Mouse (Mus musculus): ENCODE results near the gene Ccdc9. TPM values are rescaled to one million over a fixed set of nuclear protein-coding genes. Genes with fewer than 3 reads are reported as not detected.
A peak's percentile ranks its signal among the peaks of the same experiment; 100 is the strongest.

Ccdc9 gene
- total and polyA plus RNA-seq, 3 experiments: 32.0 to 81.0 (median 47.6) TPM

DNA sequence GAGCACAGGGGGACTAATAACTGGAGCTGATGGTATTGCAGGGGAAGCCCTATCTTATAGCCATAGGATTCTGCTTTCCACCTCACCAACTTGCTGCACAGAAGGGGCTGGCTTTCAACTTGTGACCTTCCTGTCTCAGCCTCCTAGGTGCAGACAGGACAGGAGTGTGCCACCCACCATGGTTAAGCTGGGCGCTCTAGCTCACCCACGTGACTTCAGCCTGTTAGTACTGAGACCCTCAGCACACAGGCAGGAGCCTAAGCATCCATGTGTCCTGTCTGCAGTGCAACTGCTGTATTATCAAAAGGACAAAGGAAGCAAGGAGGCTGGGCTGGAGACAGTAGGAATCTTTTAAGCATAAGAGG lies 40.0 kb upstream of the Ccdc9 start:
- Histone ChIP-seq H3K4me3 (replicated peaks in 1 of 3; ENCODE audit: low read depth in 2 of 3, low read length in 2 of 3, poor library complexity in 1 of 3) (no peak overlapping the region), H3K36me3 (replicated peaks in 1 of 2; ENCODE audit: control insufficient read depth in 1 of 2, insufficient read depth in 1 of 2, low read length in 1 of 2) (peaks cover 45 to 86% of the 10 kb centered on the region in 2 experiments), H3K4me2 (ENCODE audit: insufficient read depth, low read depth, poor library complexity, severe bottlenecking) (no peak overlapping the region), H3K27ac (ENCODE audit: insufficient read depth, low read depth) (peak overlapping the region; percentile 62), H3K4me1 (ENCODE audit: control insufficient read depth in 1 of 2, insufficient read depth in 2 of 2) (peaks cover 6 to 12% of the 10 kb centered on the region in 2 experiments), H3K27me3 (replicated peaks) (no peaks in the 10 kb centered on the region), H3K79me2 (replicated peaks; ENCODE audit: control insufficient read depth, extremely low read depth, insufficient read depth, poor library complexity, severe bottlenecking) (no peaks in the 10 kb centered on the region), H3K9me3 (replicated peaks; ENCODE audit: low read length) (no peaks in the 10 kb centered on the region), H3K9ac (ENCODE audit: insufficient read depth, low read depth) (no peak overlapping the region)
- dilution Hi-C loops (cut with MboI; ENCODE audit: extremely low pct_ligation_motif_present, extremely low pct_unique_long_range_greater_than_20kb, low sequenced_read_pairs): no loop called here
- TF ChIP-seq NELFE (IDR thresholded peaks at IDR 0.05; ENCODE audit: low read depth, low read length) (no peak), ZMIZ1 (IDR thresholded peaks at IDR 0.05; ENCODE audit: low read depth, low read length) (no peak), GABPA (IDR thresholded peaks at IDR 0.05; ENCODE audit: insufficient replicate concordance, low read depth, low read length) (no peak), JUN (IDR thresholded peaks at IDR 0.05; ENCODE audit: insufficient read depth, low read depth, low read length) (no peak), SMC3 (IDR thresholded peaks at IDR 0.05; ENCODE audit: low read depth, low read length) (no peak), TCF12 (IDR thresholded peaks at IDR 0.05; ENCODE audit: low read depth, low read length) (no peak), ZKSCAN1 (IDR thresholded peaks at IDR 0.05; ENCODE audit: borderline replicate concordance, low read depth, low read length) (no peak), CTCF (conservative IDR thresholded peaks at IDR 0.05 in 1 of 2, IDR thresholded peaks at IDR 0.05 in 1 of 2; ENCODE audit: low read depth in 2 of 2, low read length in 2 of 2) (no peak), BHLHE40 (IDR thresholded peaks at IDR 0.05; ENCODE audit: low read depth, low read length) (no peak)
- in situ Hi-C loops (cut with MboI; ENCODE audit: low pct_ligation_motif_present, low pct_unique_long_range_greater_than_20kb, low sequenced_read_pairs): loop anchor here (5.0 kb wide), 1 partner anchor 34 kb away; no protein-coding TSS in a partner anchor
- DNase-seq (ENCODE audit: extremely low read depth): no peak

DNA sequence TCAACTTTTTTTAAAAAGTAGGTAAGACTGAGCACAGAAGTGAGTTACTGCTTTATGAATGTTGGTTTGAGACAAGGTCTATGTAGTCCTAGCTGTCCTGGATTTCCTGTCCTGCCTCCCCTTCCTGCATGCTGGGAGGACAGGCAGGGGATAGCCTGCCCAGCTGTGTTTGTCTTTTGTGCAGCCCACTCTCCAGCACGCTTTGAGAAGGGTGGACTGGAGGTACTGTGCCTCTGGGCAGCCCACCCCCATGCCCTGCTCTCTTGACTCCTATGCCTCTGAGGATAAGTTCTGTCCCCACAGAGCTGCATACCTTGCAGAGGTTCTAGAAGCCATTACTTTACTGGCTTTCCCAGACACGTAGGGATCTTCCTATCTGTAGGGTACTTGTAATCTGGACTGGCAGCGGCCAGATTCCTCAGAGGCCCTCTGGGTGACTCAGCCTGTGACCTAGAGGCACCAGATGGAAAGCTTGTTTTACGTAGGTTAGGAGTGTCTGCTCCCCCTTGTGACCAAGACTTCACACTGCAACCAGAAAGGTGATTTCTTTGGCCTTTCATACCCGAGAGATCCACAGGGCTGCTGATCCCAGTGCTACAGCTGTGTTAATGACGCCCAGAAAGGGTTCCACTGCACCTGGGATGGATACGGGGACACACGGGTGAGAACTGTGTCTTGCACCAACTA lies 39.5 kb upstream of the Ccdc9 start:
- Histone ChIP-seq H3K9me3 (replicated peaks; ENCODE audit: low read length) (no peaks in the 10 kb centered on the region), H3K27ac (ENCODE audit: insufficient read depth, low read depth) (peak overlapping the region; percentile 69), H3K27me3 (replicated peaks) (no peaks in the 10 kb centered on the region), H3K36me3 (replicated peaks in 1 of 2; ENCODE audit: control insufficient read depth in 1 of 2, insufficient read depth in 1 of 2, low read length in 1 of 2) (peaks cover 41 to 82% of the 10 kb centered on the region in 2 experiments), H3K4me1 (ENCODE audit: control insufficient read depth in 1 of 2, insufficient read depth in 2 of 2) (peaks cover 6 to 12% of the 10 kb centered on the region in 2 experiments), H3K4me2 (ENCODE audit: insufficient read depth, low read depth, poor library complexity, severe bottlenecking) (no peak overlapping the region), H3K4me3 (replicated peaks in 1 of 3; ENCODE audit: low read depth in 2 of 3, low read length in 2 of 3, poor library complexity in 1 of 3) (peak overlapping the region in 1 of 3 experiments; percentile 5), H3K79me2 (replicated peaks; ENCODE audit: control insufficient read depth, extremely low read depth, insufficient read depth, poor library complexity, severe bottlenecking) (no peaks in the 10 kb centered on the region), H3K9ac (ENCODE audit: insufficient read depth, low read depth) (peak overlapping the region; percentile 49)
- in situ Hi-C loops (cut with MboI; ENCODE audit: low pct_ligation_motif_present, low pct_unique_long_range_greater_than_20kb, low sequenced_read_pairs) (loop anchor here (5.0 kb wide), 1 partner anchor 34 kb away; no protein-coding TSS in a partner anchor), dilution Hi-C loops (cut with MboI; ENCODE audit: extremely low pct_ligation_motif_present, extremely low pct_unique_long_range_greater_than_20kb, low sequenced_read_pairs) (no loop called here)
- peak; percentile 88 for DNase-seq (ENCODE audit: extremely low read depth)
- TF ChIP-seq JUN (IDR thresholded peaks at IDR 0.05; ENCODE audit: insufficient read depth, low read depth, low read length) (peak; percentile 33; the same call in 1 of the 2 replicates), MAX (IDR thresholded peaks at IDR 0.05; ENCODE audit: low read length) (no peak), ELF1 (IDR thresholded peaks at IDR 0.05; ENCODE audit: low read depth, low read length) (no peak), SMC3 (IDR thresholded peaks at IDR 0.05; ENCODE audit: low read depth, low read length) (peak; percentile 97), ZC3H11A (IDR thresholded peaks at IDR 0.05; ENCODE audit: low read depth, low read length) (no peak; the same call in 1 of the 2 replicates), RAD21 (IDR thresholded peaks at IDR 0.05; ENCODE audit: low read depth, low read length) (peak; percentile 78), TCF12 (IDR thresholded peaks at IDR 0.05; ENCODE audit: low read depth, low read length) (peak; percentile 37; the same call in 1 of the 2 replicates), CTCF (conservative IDR thresholded peaks at IDR 0.05 in 1 of 2, IDR thresholded peaks at IDR 0.05 in 1 of 2; ENCODE audit: low read depth in 2 of 2, low read length in 2 of 2) (peak; percentile 60 to 95), MEF2A (IDR thresholded peaks at IDR 0.05; ENCODE audit: borderline replicate concordance, low read depth, low read length) (0 out of 2 replicates have a peak, but pooled peaks have one; percentile 13), MYC (IDR thresholded peaks at IDR 0.05; ENCODE audit: low read depth, low read length) (0 out of 2 replicates have a peak, but pooled peaks have one; percentile 44), ETS1 (conservative IDR thresholded peaks at IDR 0.05; ENCODE audit: low read depth, low read length) (peak; percentile 39; the same call in 1 of the 2 replicates), IRF4 (IDR thresholded peaks at IDR 0.05; ENCODE audit: low read depth, low read length) (peak; percentile 46; the same call in 1 of the 2 replicates), GABPA (IDR thresholded peaks at IDR 0.05; ENCODE audit: insufficient replicate concordance, low read depth, low read length) (no peak)
